Mouse (Mus musculus) lung, adult 18-20 months (tissue): Measurements from ENCODE around the gene Bdkrb2.

Experiments used
- DNase-seq, 2 experiments: peaks; one replicate each; pipeline ENCODE4 v3.0.0; 2022; ENCODE audit warnings: mixed read lengths in 2 of 2

The Bdkrb2 gene

GRCm38 (mm10) chr12:105547151-105547550 lies 15.9 kb upstream of the Bdkrb2 start:
- no peak for DNase-seq

- no peak for DNase-seq
Observed at GRCm38 (mm10) chr12:105548001-105548400, 15.0 kb upstream of the Bdkrb2 start.

DNA sequence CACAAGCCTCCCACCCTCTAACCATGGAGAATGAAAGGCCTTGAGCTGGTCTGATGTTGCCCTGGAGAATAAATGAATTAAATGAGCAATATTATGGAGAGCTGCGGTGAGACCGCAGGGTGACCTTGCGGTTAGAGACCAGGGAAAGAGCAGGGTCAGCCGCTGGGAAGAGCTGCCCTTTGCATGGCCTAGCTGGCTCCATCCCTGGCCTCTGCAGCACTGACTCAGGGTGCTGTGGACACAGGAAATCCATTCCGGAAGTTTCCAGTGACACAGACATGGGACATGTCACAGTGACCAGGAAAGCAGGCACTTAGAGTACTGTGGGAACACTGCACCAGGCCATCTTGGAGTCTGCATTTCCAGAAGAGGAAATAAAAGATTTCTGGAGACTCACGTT lies 14.1 kb upstream of the Bdkrb2 start:
- peak in 1 of 2 experiments; percentile 36 for DNase-seq

DNA sequence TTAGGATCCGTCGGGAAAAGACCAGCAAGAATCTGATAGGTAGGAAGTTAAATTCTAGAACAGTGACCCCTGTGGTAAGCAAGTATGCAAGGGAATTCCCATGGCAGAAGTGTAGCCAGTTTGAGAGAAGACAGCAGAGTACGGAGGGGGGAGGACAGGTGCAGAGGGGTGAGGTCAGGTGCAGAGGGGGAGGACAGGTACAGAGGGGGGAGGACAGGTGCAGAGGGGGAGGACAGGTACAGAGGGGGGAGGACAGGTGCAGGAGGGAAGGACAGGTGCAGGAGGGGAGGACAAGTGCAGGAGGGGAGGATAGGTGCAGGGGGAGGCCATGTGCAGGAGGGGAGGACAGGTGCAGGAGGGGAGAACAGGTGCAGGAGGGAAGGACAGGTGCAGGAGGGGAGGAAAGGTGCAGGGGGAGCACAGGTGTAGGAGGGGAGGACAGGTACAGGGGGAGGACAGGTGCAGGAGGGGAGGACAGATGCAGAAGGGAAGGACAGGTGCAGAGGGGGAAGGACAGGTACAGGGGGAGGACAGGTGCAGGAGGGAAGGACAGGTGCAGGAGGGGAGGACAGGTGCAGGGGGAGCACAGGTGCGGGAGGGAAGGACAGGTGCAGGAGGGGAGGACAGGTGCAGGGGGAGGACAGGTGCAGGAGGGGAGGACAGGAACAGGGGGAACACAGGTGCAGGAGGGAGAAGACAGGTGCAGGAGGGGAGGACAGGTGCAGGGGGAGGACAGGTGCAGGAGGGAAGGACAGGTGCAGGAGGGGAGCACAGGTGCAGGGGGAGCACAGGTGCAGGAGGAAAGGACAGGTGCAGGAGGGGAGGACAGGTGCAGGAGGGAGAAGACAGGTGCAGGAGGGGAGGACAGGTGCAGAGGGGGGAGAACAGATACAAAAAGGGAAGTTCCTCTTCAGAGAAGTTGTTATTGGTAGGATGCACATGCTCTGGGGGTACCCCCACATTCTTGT lies 12.9 kb upstream of the Bdkrb2 start:
- no peak for DNase-seq

DNA sequence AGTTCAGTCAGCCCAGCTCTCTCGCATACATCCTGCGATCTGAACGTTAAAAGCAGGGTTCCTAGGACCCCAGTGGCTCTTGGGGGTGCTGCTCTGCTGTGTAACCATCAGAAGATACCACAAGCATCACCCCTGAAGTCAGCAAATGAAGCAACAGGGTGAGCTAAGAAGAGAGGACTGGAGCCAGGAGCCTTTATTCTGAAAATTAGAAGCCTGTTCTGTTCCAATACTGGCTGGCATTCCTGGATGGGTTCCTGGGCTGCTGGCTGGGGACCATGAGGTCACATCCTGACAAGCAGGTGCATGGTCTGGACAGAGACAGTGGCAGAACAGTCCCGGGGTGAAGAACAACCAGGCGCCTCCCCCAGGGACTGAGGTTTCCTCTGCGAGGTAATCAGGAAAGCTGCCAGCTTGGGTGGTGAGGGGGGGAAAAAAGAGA lies 11.5 kb upstream of the Bdkrb2 start:
- DNase-seq: no peak

GRCm38 (mm10) chr12:105554151-105554772 lies 8.8 kb upstream of the Bdkrb2 start:
- peak; percentile 25 to 61 for DNase-seq

GRCm38 (mm10) chr12:105555172-105555571 lies 7.9 kb upstream of the Bdkrb2 start:
- DNase-seq: no peak

- peak; percentile 63 to 67 for DNase-seq
Observed at GRCm38 (mm10) chr12:105557250-105557925, 5.6 kb upstream of the Bdkrb2 start.

- DNase-seq: no peak
Observed at GRCm38 (mm10) chr12:105561007-105561534, 2.0 kb upstream of the Bdkrb2 start.

DNA sequence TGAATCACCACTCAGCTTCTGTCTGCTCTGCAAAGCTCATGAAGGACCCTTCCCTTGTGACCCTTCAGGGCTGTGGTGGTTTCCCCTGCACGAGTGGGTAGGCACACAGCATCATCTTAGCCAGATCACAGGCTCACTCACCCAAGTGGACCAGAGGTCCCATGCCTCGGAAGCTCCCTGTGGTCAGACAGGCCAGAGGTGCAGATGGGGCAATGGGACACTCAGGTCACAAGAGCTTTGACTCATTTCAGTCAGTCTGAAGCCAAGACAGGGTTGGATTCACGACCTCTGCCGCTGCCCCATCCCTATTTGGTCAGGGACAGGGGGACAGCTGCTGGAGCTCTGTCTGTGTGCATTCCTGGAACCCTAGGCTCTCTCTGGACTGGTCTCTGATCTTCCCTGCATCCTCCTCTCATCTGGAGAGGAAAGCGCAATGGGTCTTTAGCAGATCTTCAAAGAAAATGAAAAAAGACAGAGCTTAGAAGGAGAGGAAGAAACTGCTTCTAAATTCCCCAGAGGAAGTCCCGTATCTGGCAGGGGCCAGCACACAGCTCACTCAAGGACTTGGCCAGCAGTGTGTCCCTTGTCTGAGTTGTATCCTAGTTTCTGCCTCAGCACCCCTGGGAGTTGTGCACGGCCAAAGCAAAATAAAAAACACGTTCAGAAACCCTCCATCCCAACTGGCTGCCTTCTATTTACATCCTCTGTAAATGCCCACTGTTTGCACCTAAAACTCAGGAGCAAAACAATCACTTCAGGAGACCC lies 788 bp upstream of the Bdkrb2 start:
- no peak for DNase-seq

- DNase-seq: peak in 1 of 2 experiments; percentile 31
Observed at GRCm38 (mm10) chr12:105563726-105564275, 775 bp downstream of the Bdkrb2 start.

DNA sequence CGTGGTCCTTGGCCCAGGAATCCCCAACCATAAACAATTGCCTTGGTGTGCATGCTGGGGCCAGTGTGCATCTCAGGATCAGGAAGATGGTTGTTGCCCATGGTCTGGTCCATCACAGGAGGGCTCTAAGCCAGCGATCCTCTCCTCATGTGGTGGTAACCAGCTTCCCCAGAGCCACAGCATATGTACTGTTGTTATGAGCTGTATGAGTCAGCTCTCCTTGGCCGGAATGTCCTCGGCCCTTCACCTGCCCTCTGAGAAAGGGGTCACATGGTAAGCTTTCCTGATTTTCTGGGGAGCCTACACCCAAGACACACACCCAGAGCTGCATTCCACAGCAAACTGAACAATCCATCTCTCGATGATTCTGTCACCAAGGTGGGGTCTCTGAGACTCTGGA lies 2.2 kb downstream of the Bdkrb2 start:
- DNase-seq: no peak

DNA sequence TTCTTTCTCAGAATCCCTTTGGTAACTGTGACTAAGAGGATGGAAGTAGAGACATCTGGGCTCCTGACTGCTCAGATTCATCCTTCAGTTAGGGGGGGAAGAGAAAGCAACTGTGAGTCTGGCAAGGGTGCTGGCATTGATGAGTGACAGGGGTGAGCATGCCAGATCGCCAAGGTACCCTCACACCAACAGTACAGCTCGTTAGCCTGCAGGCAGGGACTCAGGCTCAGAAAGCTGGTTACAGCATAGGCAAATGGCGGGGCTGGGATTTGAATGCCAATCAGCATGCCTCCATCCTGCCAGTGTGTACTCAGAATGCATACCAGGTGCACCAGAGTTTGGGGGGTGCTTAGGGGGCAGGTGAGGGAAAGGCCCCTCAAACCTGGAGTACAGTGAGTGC lies 8.8 kb downstream of the Bdkrb2 start:
- no peak for DNase-seq

GRCm38 (mm10) chr12:105572622-105573021 lies 9.6 kb downstream of the Bdkrb2 start:
- no peak for DNase-seq

DNA sequence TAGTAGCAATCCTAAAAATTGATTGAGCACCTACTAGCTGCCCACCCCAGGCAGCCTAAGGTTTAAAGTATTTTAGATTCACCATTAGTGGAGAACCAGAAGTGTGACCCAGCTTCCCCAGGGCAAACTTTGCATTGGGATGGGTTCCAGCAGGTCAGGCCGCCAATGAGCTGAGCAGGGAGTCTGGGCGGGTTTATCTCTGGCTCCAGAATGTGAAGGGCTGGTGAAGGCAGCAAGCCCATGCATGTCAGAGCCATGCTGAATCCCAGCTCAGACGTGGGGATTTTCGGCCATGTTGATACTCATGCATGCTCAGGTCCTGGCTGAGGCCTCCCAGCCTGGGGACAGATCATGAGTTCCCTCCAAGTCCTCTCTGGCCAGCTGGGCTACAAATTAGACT lies 11.3 kb downstream of the Bdkrb2 start:
- DNase-seq: no peak

- DNase-seq: no peak
Observed at GRCm38 (mm10) chr12:105580490-105580889, 17.5 kb downstream of the Bdkrb2 start.

DNA sequence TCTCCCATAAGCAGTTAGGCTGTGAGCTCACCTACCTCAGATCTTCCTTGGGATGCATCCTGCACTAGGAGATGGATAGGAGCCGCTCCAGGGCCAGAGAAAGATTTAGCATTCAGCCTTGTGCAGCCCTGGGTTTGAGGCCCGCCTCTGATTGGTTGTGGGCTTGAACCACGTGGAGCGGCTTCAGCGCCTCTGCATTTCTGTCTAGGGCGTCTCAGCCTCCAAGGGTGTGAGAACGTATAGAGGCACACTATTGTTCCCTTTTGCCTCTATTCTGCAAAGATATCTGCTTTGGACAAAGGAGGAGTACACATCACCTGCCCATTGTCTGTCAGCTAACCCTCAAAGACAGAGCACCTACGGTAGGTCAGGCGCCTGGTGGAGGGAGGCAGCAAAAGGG lies 19.5 kb downstream of the Bdkrb2 start:
- no peak for DNase-seq

DNA sequence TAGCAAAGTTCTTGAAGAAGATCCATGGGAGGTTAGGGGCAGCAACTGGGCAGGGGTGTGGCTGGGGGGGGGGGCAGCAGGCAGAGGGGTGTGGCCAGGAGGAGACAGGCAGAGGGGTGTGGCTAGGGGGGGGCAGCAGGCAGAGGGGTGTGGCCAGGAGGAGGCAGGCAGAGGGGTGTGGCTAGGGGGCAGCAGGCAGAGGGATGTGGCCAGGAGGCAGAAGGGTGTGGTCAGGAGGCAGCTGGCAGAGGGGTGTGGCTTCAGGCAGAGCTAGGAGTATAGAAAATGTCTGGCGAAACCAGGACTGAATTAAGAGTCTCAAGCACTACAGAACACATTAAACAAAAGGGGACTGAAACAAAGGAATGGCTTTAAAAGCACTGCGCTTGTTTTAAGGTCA lies 20.5 kb downstream of the Bdkrb2 start:
- DNase-seq: peak; percentile 20 to 48

GRCm38 (mm10) chr12:105584851-105585250 lies 21.8 kb downstream of the Bdkrb2 start:
- peak; percentile 66 to 78 for DNase-seq

GRCm38 (mm10) chr12:105587526-105587925 lies 24.5 kb downstream of the Bdkrb2 start:
- no peak for DNase-seq

GRCm38 (mm10) chr12:105590786-105591185 lies 27.8 kb downstream of the Bdkrb2 start:
- DNase-seq: no peak

GRCm38 (mm10) chr12:105592361-105592761 lies 29.3 kb downstream of the Bdkrb2 start:
- DNase-seq: no peak
